Mouse (Mus musculus) hematopoietic stem cell, adult 5-6 weeks (primary cell): ENCODE results near the gene Olfr13. TPM values are rescaled to one million over a fixed set of nuclear protein-coding genes. Genes with fewer than 3 reads are reported as not detected.
"Not testable (repeated sequence)": the region's sequence is repeated elsewhere in the genome, so short reads cannot be mapped to it uniquely, and the experiment has no call there.

Source experiments
- ATAC-seq, 2 experiments: fragments of 125-278 bp in 1 of 2; replicated peaks in 1 of 2; 2 replicates each; pipeline ENCODE4 v1.8.0; 2016 to 2017; ENCODE audit warnings: inconsistent platforms in 2 of 2, mild to moderate bottlenecking in 2 of 2, moderate number of reproducible peaks in 2 of 2, low read depth in 1 of 2, moderate TSS enrichment in 1 of 2; ENCODE audit not compliant: low FRiP score in 2 of 2, poor library complexity in 2 of 2, severe bottlenecking in 2 of 2, insufficient read depth in 1 of 2, low TSS enrichment in 1 of 2
- total RNA-seq: library from RNA; stranded (forward); fragments of 172-1452, 232-1000 nt; gene quantifications from 2 replicates; pipeline ENCODE4 v1.2.3, GENCODE M21; 2017

Olfr13 gene
- not detected in 2 replicates for total RNA-seq

DNA sequence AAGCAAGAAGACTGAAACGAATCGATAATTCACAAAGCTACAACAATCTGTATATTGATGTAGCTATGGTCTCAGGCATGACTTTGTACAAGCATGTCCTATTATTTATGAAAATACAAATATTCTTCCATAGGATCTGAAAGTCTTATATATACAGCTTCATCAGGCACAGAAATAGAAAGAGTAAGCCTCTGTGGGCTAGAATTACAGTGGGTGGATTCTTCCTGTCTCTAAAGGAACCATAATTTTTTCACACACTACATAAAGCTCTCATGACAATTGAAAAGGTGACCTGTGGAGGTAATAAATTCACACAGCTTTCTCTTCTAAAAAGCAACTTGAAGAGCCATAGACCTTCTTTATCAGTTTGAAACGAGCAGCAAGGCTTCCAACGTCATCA lies at the start of gene Olfr13:
Gene Olfr13 (plus strand): TSS at position 301 of the 400 bp plus-strand sequence.
- no peak for ATAC-seq

- ATAC-seq = not testable (repeated sequence)
Observed at GRCm38 (mm10) chr6:43146267-43146666, 25.7 kb upstream of the Olfr13 start, which contains the start of gene Olfr237-ps1. Gene Olfr237-ps1, plus strand, starts transcription at chr6:43146567.

GRCm38 (mm10) chr6:43159502-43159901 lies 12.4 kb upstream of the Olfr13 start:
- ATAC-seq = no peak

DNA sequence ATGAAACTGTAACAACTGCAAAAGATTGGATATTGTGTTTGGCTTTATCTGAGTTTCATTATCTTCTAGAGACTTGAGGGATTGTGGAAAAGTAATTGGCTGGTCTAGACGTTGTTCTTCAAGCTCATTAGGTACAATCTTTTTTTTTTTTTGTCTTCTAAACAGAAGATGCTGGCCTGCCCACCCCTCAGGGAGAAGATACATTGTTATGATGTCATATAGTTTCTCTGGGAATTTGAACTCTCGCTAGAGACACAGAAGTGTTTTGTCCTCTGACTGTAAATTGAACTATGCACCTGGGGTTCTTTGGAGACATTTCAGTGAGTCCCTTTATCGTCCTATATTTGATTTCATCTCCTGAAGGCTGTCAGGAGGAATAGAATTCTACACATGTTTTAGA lies 9.0 kb upstream of the Olfr13 start, which contains the start of gene Olfr437:
Gene Olfr437 (plus strand): TSS at position 301 of the 400 bp plus-strand sequence.
- ATAC-seq = no peak

GRCm38 (mm10) chr6:43167246-43167645 lies 4.7 kb upstream of the Olfr13 start:
- no peak for ATAC-seq

GRCm38 (mm10) chr6:43178129-43178528 lies 6.2 kb downstream of the Olfr13 start:
- no peak for ATAC-seq

GRCm38 (mm10) chr6:43178584-43179501 lies 6.9 kb downstream of the Olfr13 start:
- ATAC-seq = no peak

DNA sequence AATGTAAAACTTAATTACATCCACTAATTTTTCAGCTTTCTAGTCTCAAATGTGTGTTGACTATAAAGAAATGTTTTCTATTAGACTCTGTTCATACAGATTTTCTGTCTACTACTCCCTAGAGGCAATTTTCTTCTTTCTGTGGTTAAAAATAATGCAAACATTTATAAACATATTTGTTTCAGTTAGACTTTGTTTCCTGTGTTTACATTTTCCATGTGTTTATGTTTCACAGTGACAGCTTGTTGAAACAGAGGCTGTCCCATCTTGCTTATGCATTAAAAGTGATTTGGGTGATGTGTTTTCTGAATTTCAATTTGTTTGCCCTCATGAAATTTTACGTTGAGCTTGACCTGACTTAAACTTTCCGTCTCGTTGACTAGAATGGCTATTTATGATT lies 19.0 kb downstream of the Olfr13 start:
- no peak for ATAC-seq

- ATAC-seq = no peak
Observed at GRCm38 (mm10) chr6:43196781-43197180, 24.8 kb downstream of the Olfr13 start, which contains the start of gene Olfr435. Gene Olfr435, plus strand, starts transcription at chr6:43197146.

- ATAC-seq = no peak
Observed at GRCm38 (mm10) chr6:43198094-43198493, 26.2 kb downstream of the Olfr13 start.

DNA sequence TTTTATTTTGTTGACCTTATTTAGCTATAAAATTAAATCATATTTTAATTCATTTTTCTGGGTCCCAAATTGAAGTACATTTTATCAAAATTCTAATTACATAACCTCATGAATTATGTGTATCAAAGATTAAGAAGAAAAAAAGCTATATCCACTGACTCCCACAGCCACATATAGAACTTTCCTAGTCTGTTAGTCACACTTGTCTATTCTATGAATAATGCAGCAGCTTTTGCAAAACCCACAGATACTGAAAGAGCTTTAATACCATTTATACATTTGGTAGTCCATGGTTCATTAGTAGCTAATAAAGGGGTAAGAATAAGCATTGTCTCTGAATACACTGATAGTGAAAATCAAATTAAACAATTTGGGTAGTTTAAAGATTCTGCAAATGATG lies 30.8 kb downstream of the Olfr13 start:
- ATAC-seq = no peak

- no peak for ATAC-seq
Observed at GRCm38 (mm10) chr6:43205355-43205754, 33.4 kb downstream of the Olfr13 start.

GRCm38 (mm10) chr6:43212873-43213272 lies 40.9 kb downstream of the Olfr13 start, which contains the start of gene Olfr434:
Gene Olfr434, plus strand, starts transcription at chr6:43213021.
- not testable (repeated sequence) for ATAC-seq

Other genes with a start within 250 kb of the Olfr13 start
- gene Olfr444, start 223.1 kb upstream of the Olfr13 start, total RNA-seq = not detected in 2 replicates
- not detected in 2 replicates for gene Olfr441, start 65.8 kb upstream of the Olfr13 start, total RNA-seq
- not detected in 2 replicates for gene Olfr237-ps1, start 25.6 kb upstream of the Olfr13 start, total RNA-seq
- gene Olfr437, start 8.9 kb upstream of the Olfr13 start, total RNA-seq = not detected in 2 replicates
- gene Olfr435, start 25.0 kb downstream of the Olfr13 start, total RNA-seq = not detected in 2 replicates
- not detected in 2 replicates for gene Olfr434, start 40.9 kb downstream of the Olfr13 start, total RNA-seq
- not detected in 2 replicates for gene Olfr47, start 59.4 kb downstream of the Olfr13 start, total RNA-seq
- gene Arhgef5, start 93.4 kb downstream of the Olfr13 start, total RNA-seq = 16.7 and 30.3 TPM in 2 replicates
- gene Nobox, start 137.4 kb downstream of the Olfr13 start, total RNA-seq = not detected in 2 replicates